7 mouse cellular contexts compared by ENCODE assay signal in the genomic region with DNA sequence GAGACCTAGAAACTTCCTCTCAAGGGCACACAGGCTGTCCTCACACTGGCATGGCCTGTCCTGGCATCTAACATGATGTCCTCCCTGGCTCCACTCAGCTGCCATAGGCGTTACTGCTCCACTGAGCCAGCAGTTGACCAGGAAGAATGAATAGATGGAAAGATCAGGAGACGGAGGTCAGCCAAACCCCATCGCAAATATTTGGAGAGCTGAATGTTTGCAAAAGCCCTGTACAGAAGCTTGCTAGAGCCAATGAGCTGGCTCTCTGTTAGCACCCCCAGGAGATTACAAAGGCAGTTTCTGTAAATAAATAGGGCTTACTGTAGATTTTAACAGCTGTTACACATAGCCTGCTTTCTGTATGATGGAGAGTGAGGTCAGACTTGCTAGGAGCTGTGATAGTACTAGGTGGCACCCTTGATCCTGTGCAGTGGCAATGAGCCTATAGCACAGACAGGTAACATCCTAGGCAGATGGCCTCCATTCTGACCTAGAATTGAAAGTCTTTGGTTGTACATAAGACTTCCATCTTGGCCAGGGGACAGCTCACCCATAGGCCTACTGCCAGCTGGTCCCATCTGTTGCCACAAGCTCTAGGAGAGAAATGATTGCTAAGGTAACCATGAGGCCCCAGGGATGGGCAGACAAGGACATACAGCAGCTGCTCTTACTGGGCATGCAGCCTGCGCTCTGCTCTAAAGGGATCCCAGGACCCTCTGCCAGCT. TPM values are rescaled to one million over a fixed set of nuclear protein-coding genes. Genes with fewer than 3 reads are reported as not detected.
DNase-seq lines count a peak whose midpoint lies in the region; ATAC-seq and TF ChIP-seq lines count a peak whose summit lies in the region.

No protein-coding gene starts in this region.

- 52% methylated on average over 4 of the region's 4 CpGs for WGBS in intestine, postnatal 0 days
- WGBS in lung, embryonic 14.5 days = 21% methylated on average over 4 of the region's 4 CpGs

- no peaks in the 10 kb centered on the region for H3K4me1 ChIP-seq in intestine, postnatal 0 days (replicated peaks; ENCODE audit: control insufficient read depth, insufficient read depth, low read length)
- peaks cover 12% of the 10 kb centered on the region; the same call in 1 of the 2 replicates for H3K4me1 ChIP-seq in lung, embryonic 14.5 days (ENCODE audit: insufficient read depth)

- H3K9ac ChIP-seq in intestine, postnatal 0 days (ENCODE audit: low read depth, low read length) = no peak overlapping the region
- no peak overlapping the region for H3K9ac ChIP-seq in lung, embryonic 14.5 days

- no peak overlapping the region for H3K4me3 ChIP-seq in intestine, postnatal 0 days (ENCODE audit: low read depth, low read length)
- no peak overlapping the region for H3K4me3 ChIP-seq in lung, embryonic 14.5 days (ENCODE audit: low read depth, low read length)

- TF ChIP-seq CTCF in intestine, postnatal 0 days (IDR thresholded peaks at IDR 0.05; ENCODE audit: low read depth) = no peak
- TF ChIP-seq CTCF in lung, embryonic 14.5 days (IDR thresholded peaks at IDR 0.05; ENCODE audit: low read depth) = no peak

- H3K9me3 ChIP-seq in intestine, postnatal 0 days (ENCODE audit: control insufficient read depth) = peaks cover 8% of the 10 kb centered on the region; the same call in 1 of the 2 replicates
- H3K9me3 ChIP-seq in lung, embryonic 14.5 days (ENCODE audit: low read depth, low read length) = peaks cover 6% of the 10 kb centered on the region

- H3K4me2 ChIP-seq in intestine, postnatal 0 days (replicated peaks; ENCODE audit: low read depth) = no peak overlapping the region
- H3K4me2 ChIP-seq in lung, embryonic 14.5 days = no peak overlapping the region

- peak; percentile 54 for DNase-seq in layer of hippocampus, adult 11-12 months (ENCODE audit: low spot score)
- no peak for DNase-seq in layer of hippocampus, adult 9-10 months (ENCODE audit: low spot score)
- DNase-seq in cerebellum, postnatal 14 days = peak; percentile 98
- peak; percentile 90 for DNase-seq in lung, embryonic 14.5 days
- no peak for DNase-seq in embryo, embryonic 10.5 days (ENCODE audit: low spot score)
- no peak for DNase-seq in embryo, embryonic 11 days

- no peaks in the 10 kb centered on the region for H3K36me3 ChIP-seq in intestine, postnatal 0 days (ENCODE audit: control insufficient read depth, insufficient read depth)
- H3K36me3 ChIP-seq in lung, embryonic 14.5 days (ENCODE audit: insufficient read depth) = no peaks in the 10 kb centered on the region

- no peaks in the 10 kb centered on the region for H3K27me3 ChIP-seq in intestine, postnatal 0 days (replicated peaks; ENCODE audit: control insufficient read depth, insufficient read depth, low read length)
- no peaks in the 10 kb centered on the region for H3K27me3 ChIP-seq in lung, embryonic 14.5 days (ENCODE audit: insufficient read depth, low read length)

- ATAC-seq in intestine, postnatal 0 days = peak; percentile 43; the same call in 1 of the 2 replicates
- peak; percentile 92 for ATAC-seq in lung, embryonic 14.5 days (ENCODE audit: insufficient read depth)

- H3K27ac ChIP-seq in intestine, postnatal 0 days (ENCODE audit: low read depth, low read length) = no peak overlapping the region
- peak overlapping the region; percentile 64 for H3K27ac ChIP-seq in lung, embryonic 14.5 days (ENCODE audit: low read depth)

RNA-seq across cellular contexts. Expression of gene Prom1, which starts 49.7 kb away (rescaled TPM):
- 14.0 and 14.5 TPM in 2 replicates for polyA plus RNA-seq in intestine, postnatal 0 days (2015; fragmentation: Nextera tagmentation; extraction: Ambion mirVana)
- polyA plus RNA-seq in lung, embryonic 14.5 days (2014; fragmentation: Nextera tagmentation; extraction: Ambion mirVana) = 58.0 and 60.1 TPM in 2 replicates

Comparison
In these comparisons a context has a peak if more than half of its experiments do, and no peak if none do; other contexts are left out.
1. DNase-seq: peak in layer of hippocampus, adult 11-12 months (single experiment), cerebellum, postnatal 14 days (2 of 2) and lung, embryonic 14.5 days (single experiment); none in layer of hippocampus, adult 9-10 months (single experiment), embryo, embryonic 10.5 days (single experiment) and embryo, embryonic 11 days (single experiment).